Mouse (Mus musculus) forebrain, embryonic 13.5 days (tissue): ENCODE data around the gene Zbtb24. TPM values are rescaled to one million over a fixed set of nuclear protein-coding genes. Genes with fewer than 3 reads are reported as not detected.
A peak's percentile ranks its signal among the peaks of the same experiment; 100 is the strongest.

Source experiments
- ATAC-seq: fragments of 200-750 bp; cut with Nextera tagmentation; 2 replicates; pipeline ENCODE4 v1.8.0; 2017
- H3K27ac ChIP-seq: fragments of 300-500 bp; sonication (generic); 2 replicates; pipeline ENCODE4 v1.5.1; 2015; ENCODE audit warnings: inconsistent platforms, mild to moderate bottlenecking, moderate library complexity
- H3K27me3 ChIP-seq: fragments of 300-500 bp; sonication (generic); 2 replicates; pipeline ENCODE4 v1.6.1; 2015; ENCODE audit warnings: mild to moderate bottlenecking, inconsistent platforms
- H3K36me3 ChIP-seq: fragments of 300-500 bp; sonication (generic); 2 replicates; pipeline ENCODE4 v1.6.1; 2015; ENCODE audit warnings: mild to moderate bottlenecking, inconsistent platforms; ENCODE audit not compliant: poor library complexity, severe bottlenecking
- H3K4me1 ChIP-seq: fragments of 300-500 bp; sonication (generic); 2 replicates; pipeline ENCODE4 v1.6.1; 2015; ENCODE audit warnings: inconsistent platforms
- H3K4me2 ChIP-seq: fragments of 300-500 bp; sonication (generic); 2 replicates; pipeline ENCODE4 v1.6.1; 2015; ENCODE audit warnings: inconsistent platforms, mild to moderate bottlenecking, moderate library complexity
- H3K4me3 ChIP-seq: fragments of 300-500 bp; sonication (generic); 2 replicates; pipeline ENCODE4 v1.5.1; 2015; ENCODE audit warnings: mild to moderate bottlenecking, inconsistent platforms
- H3K9ac ChIP-seq: fragments of 300-500 bp; sonication (generic); 2 replicates; pipeline ENCODE4 v1.6.1; 2015; ENCODE audit warnings: mild to moderate bottlenecking, inconsistent platforms
- H3K9me3 ChIP-seq: fragments of 300-500 bp; sonication (generic); replicated peaks from 2 replicates; pipeline ENCODE4 v1.6.1; 2016; ENCODE audit warnings: inconsistent platforms
- WGBS: fragments of 180-500 bp; shearing (Covaris S2); methylation state at CpG from one replicate; pipeline ENCODE4 v1.1.7; 2015; 5-methylcytosine and 5-hydroxymethylcytosine counted together
- polyA plus RNA-seq: library from polyadenylated mRNA; unstranded; fragments of >200 nt; fragmentation: Nextera tagmentation; extraction: Ambion mirVana; gene quantifications from 2 replicates; pipeline ENCODE4 v1.2.1, GENCODE M21; 2015

The Zbtb24 gene
- polyA plus RNA-seq, 1 experiment from 2014 or later = 19.1 TPM

DNA sequence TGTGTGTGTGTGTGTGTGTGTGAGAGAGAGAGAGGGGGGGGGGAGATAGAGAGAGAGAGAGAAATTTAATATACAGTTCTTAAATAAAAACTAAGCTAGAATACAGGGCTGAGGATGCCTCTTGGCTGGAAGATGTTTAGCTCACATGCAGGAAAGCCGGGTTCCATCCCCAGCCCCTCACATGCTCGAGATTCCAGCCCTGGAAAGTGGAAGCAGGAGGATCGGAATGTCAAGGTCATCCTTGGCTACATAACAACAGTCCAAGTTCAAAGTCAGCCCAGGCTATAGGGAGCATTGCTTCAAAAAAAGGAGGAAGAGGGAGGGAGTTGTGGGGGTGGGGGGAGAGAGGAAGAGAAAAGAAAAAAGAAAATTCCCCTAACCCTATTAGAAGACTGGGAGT, 15.0 kb upstream of the Zbtb24 start:
- H3K27ac ChIP-seq = no peak overlapping the region
- H3K9ac ChIP-seq = no peak overlapping the region
- no peaks in the 10 kb centered on the region for H3K9me3 ChIP-seq
- no peaks in the 10 kb centered on the region for H3K4me1 ChIP-seq
- ATAC-seq = no peak
- no peak overlapping the region for H3K4me3 ChIP-seq
- WGBS = 52% methylated on average over 3 of the region's 3 CpGs
- no peak overlapping the region for H3K4me2 ChIP-seq
- H3K36me3 ChIP-seq = no peaks in the 10 kb centered on the region
- peaks cover 6% of the 10 kb centered on the region; the same call in 1 of the 2 replicates for H3K27me3 ChIP-seq

- Histone ChIP-seq H3K4me3 (no peak overlapping the region), H3K4me2 (no peak overlapping the region), H3K9me3 (no peaks in the 10 kb centered on the region), H3K9ac (no peak overlapping the region), H3K27ac (no peak overlapping the region), H3K36me3 (peaks cover 14% of the 10 kb centered on the region), H3K27me3 (no peaks in the 10 kb centered on the region), H3K4me1 (peaks cover 29% of the 10 kb centered on the region)
- no peak for ATAC-seq
- WGBS = 79% methylated on average over 1 of the region's 1 CpGs
These were observed 2.0 kb upstream of the Zbtb24 start for GRCm38 (mm10) chr10:41448216-41448615.

DNA sequence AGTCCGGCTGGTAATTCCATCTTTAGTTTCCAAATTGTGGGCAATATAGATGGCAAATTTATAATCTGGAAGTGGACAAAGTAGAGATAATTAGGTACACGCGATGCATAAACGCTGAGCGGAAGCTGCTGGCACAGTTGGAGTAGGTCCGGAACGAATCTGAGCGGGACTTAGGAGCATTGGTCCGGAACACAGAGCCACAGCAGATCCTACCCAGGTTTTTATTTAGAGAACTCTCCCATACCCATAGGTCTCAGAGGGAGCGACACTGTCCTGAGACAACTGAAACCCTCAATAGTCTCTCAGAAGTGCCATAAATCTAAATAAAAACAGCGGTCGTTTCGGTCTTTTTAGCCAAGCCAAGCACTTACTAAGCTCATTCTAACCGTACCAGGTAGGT, 499 bp upstream of the Zbtb24 start:
- Histone ChIP-seq H3K4me2 (peak overlapping the region; percentile 71), H3K27ac (peak overlapping the region; percentile 66; the same call in 1 of the 2 replicates), H3K36me3 (peaks cover 25% of the 10 kb centered on the region), H3K4me1 (peaks cover 34% of the 10 kb centered on the region), H3K9ac (peak overlapping the region; percentile 70), H3K27me3 (no peaks in the 10 kb centered on the region), H3K9me3 (no peaks in the 10 kb centered on the region), H3K4me3 (peak overlapping the region; percentile 88)
- ATAC-seq = peak; percentile 74
- 12% methylated on average over 14 of the region's 14 CpGs for WGBS

GRCm38 (mm10) chr10:41450780-41451522, 768 bp downstream of the Zbtb24 start:
- no peaks in the 10 kb centered on the region for H3K27me3 ChIP-seq
- peak overlapping the region; percentile 86 for H3K9ac ChIP-seq
- peak overlapping the region; percentile 88 for H3K4me3 ChIP-seq
- no peaks in the 10 kb centered on the region for H3K9me3 ChIP-seq
- H3K4me2 ChIP-seq = peak overlapping the region; percentile 71
- peaks cover 37% of the 10 kb centered on the region for H3K36me3 ChIP-seq
- no peak for ATAC-seq
- H3K27ac ChIP-seq = 0 out of 2 replicates have a peak overlapping the region, but pooled peaks have one; percentile 44
- WGBS = 58% methylated on average over 18 of the region's 18 CpGs
- H3K4me1 ChIP-seq = peaks cover 34% of the 10 kb centered on the region

DNA sequence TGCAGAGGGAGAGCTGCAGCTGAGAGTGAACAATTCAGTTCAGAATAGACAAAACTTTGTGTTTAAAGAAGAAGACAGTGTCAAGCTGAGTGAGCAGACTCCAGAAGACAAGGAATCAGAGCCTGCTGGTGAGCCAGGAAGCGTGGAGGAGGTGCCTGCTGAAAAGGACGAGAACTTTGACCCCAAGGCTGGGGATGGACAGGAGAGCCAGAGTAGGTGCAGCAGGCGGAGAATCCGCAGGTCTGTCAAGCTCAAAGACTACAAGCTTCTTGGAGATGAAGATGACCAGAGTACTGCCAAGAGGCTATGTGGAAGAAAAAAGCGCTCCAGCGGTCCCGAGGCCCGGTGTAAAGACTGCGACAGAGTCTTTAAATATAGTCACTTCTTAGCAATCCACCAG, 1.5 kb downstream of the Zbtb24 start:
- WGBS = 93% methylated on average over 9 of the region's 9 CpGs
- Histone ChIP-seq H3K4me1 (peaks cover 34% of the 10 kb centered on the region), H3K9ac (no peak overlapping the region), H3K36me3 (peaks cover 44% of the 10 kb centered on the region), H3K4me2 (peak overlapping the region; percentile 71; the same call in 1 of the 2 replicates), H3K27me3 (no peaks in the 10 kb centered on the region), H3K27ac (no peak overlapping the region), H3K9me3 (no peaks in the 10 kb centered on the region), H3K4me3 (no peak overlapping the region)
- no peak for ATAC-seq

- Histone ChIP-seq H3K4me3 (no peak overlapping the region), H3K4me2 (no peak overlapping the region), H3K9me3 (no peaks in the 10 kb centered on the region), H3K27me3 (no peaks in the 10 kb centered on the region), H3K36me3 (peaks cover 52% of the 10 kb centered on the region), H3K9ac (no peak overlapping the region), H3K4me1 (peaks cover 34% of the 10 kb centered on the region), H3K27ac (no peak overlapping the region)
- WGBS = 94% methylated on average over 3 of the region's 3 CpGs
- ATAC-seq = no peak
These were observed 2.6 kb downstream of the Zbtb24 start for GRCm38 (mm10) chr10:41452791-41453190.

- Histone ChIP-seq H3K36me3 (peaks cover 64% of the 10 kb centered on the region), H3K4me2 (no peak overlapping the region), H3K9me3 (no peaks in the 10 kb centered on the region), H3K4me1 (peaks cover 8% of the 10 kb centered on the region; the same call in 1 of the 2 replicates), H3K9ac (no peak overlapping the region), H3K27me3 (no peaks in the 10 kb centered on the region), H3K27ac (no peak overlapping the region), H3K4me3 (no peak overlapping the region)
- WGBS = 84% methylated on average over 4 of the region's 4 CpGs
- no peak for ATAC-seq
These were observed 9.8 kb downstream of the Zbtb24 start for GRCm38 (mm10) chr10:41459990-41460389.

- no peaks in the 10 kb centered on the region for H3K9me3 ChIP-seq
- no peak overlapping the region for H3K9ac ChIP-seq
- H3K4me3 ChIP-seq = no peak overlapping the region
- no peaks in the 10 kb centered on the region for H3K27me3 ChIP-seq
- H3K36me3 ChIP-seq = peaks cover 62% of the 10 kb centered on the region
- no peak for ATAC-seq
- H3K4me2 ChIP-seq = no peak overlapping the region
- WGBS = 46% methylated on average over 2 of the region's 2 CpGs
- peaks cover 8% of the 10 kb centered on the region; the same call in 1 of the 2 replicates for H3K4me1 ChIP-seq
- no peak overlapping the region for H3K27ac ChIP-seq
These were observed 10.3 kb downstream of the Zbtb24 start for GRCm38 (mm10) chr10:41460501-41460900.

DNA sequence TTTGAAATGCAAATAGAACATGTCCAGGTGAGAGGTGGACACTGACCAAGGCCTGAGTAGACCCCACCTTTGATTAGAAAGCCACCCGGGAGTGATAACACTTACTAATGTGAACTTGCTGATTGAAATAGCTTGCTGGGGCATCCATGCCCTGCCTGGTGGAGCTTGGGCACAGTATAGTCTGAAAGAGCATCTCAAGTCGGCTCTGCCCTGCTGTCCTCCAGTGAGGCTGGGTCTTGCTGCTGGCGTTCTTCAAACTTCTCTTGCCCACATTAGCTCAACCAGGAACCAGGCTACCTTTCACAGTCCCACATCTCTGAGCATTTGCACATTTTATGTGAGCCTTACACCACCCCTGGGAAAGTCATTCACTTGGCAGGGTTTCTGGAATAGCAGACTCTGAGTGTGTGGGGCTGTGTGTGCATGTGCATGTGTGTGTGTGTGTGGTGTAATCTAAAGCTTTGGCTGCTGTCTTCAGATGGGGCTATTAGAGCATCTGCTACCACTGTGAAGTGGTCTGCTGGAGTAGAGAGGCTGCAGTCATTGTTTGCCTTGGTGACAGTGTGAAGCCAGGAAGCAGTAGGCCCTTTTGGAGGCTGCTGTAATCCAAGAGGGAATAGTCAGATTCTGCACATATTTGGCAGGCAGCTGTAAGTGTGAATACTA, 11.0 kb downstream of the Zbtb24 start:
- WGBS = 97% methylated on average over 3 of the region's 3 CpGs
- peaks cover 8% of the 10 kb centered on the region; the same call in 1 of the 2 replicates for H3K4me1 ChIP-seq
- peaks cover 59% of the 10 kb centered on the region for H3K36me3 ChIP-seq
- H3K4me2 ChIP-seq = no peak overlapping the region
- H3K9ac ChIP-seq = no peak overlapping the region
- H3K4me3 ChIP-seq = no peak overlapping the region
- 0 out of 2 replicates have a peak overlapping the region, but pooled peaks have one; percentile 7 for H3K27ac ChIP-seq
- no peaks in the 10 kb centered on the region for H3K9me3 ChIP-seq
- no peak for ATAC-seq
- H3K27me3 ChIP-seq = no peaks in the 10 kb centered on the region

DNA sequence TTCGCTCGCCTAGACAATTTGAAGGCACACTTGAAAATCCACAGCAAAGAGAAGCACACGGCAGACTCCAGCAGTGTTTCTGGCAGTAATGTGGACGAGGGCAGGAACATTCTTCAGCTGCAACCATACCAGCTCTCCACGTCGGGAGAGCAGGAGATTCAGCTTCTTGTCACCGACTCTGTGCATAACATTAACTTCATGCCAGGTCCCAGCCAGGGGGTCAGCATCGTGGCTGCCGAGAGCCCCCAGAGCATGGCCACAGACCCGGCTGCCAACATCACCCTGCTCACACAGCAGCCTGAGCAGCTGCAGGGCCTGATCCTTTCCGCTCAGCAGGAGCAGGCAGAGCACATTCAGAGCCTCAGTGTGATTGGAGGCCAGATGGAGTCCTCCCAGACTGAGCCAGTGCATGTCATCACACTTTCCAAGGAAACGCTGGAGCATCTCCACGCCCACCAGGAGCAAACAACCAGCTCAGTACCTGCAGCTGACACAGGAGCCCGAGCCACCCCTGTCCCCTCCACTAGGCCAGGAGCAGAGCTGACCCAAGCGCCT, 14.3 kb downstream of the Zbtb24 start:
- no peak overlapping the region for H3K4me3 ChIP-seq
- peaks cover 8% of the 10 kb centered on the region; the same call in 1 of the 2 replicates for H3K4me1 ChIP-seq
- no peak overlapping the region for H3K9ac ChIP-seq
- no peaks in the 10 kb centered on the region for H3K27me3 ChIP-seq
- H3K36me3 ChIP-seq = peaks cover 44% of the 10 kb centered on the region
- no peaks in the 10 kb centered on the region for H3K9me3 ChIP-seq
- no peak overlapping the region for H3K27ac ChIP-seq
- 48% methylated on average over 15 of the region's 15 CpGs for WGBS
- no peak overlapping the region for H3K4me2 ChIP-seq
- ATAC-seq = no peak

- no peak overlapping the region for H3K27ac ChIP-seq
- ATAC-seq = no peak
- H3K9ac ChIP-seq = no peak overlapping the region
- no peak overlapping the region for H3K4me2 ChIP-seq
- H3K4me3 ChIP-seq = no peak overlapping the region
- no peaks in the 10 kb centered on the region for H3K27me3 ChIP-seq
- H3K4me1 ChIP-seq = no peaks in the 10 kb centered on the region
- WGBS = 35% methylated on average over 6 of the region's 6 CpGs
- no peaks in the 10 kb centered on the region for H3K9me3 ChIP-seq
- H3K36me3 ChIP-seq = peaks cover 38% of the 10 kb centered on the region
These were observed 17.1 kb downstream of the Zbtb24 start for GRCm38 (mm10) chr10:41467325-41467724.

DNA sequence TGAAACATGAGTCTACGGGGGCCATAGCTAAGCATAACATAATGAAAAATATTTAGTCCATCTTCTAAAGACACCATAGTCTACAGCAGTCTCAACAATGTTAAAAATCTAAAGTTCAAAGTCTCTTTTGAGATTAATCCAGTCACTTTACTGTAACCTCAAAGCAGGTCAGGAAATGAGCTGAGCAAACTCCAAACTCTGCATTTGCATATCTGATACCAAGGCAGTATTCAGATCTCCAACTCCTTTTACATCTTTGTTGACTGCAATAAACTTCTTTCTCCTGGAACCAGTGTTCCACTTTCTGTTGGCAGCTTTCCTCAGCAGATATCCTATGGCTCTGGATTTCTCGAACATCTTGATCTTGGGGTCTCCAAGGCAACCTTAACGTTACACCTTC, 20.5 kb downstream of the Zbtb24 start:
- whole genome bisulfite sequencing = 90% methylated on average over 3 of the region's 3 CpGs
- no peak overlapping the region for H3K4me3 ChIP-seq
- no peak overlapping the region for H3K4me2 ChIP-seq
- H3K9ac ChIP-seq = no peak overlapping the region
- H3K4me1 ChIP-seq = peaks cover 2% of the 10 kb centered on the region
- peaks cover 14% of the 10 kb centered on the region for H3K36me3 ChIP-seq
- H3K9me3 ChIP-seq = no peaks in the 10 kb centered on the region
- no peak overlapping the region for H3K27ac ChIP-seq
- no peaks in the 10 kb centered on the region for H3K27me3 ChIP-seq
- ATAC-seq = no peak
